Mouse (Mus musculus) intestine, embryonic 15.5 days (tissue): Measurements from ENCODE around the gene Nlrp1b. TPM values are rescaled to one million over a fixed set of nuclear protein-coding genes. Genes with fewer than 3 reads are reported as not detected.

Source experiments
- ATAC-seq: fragments of 200-750 bp; cut with Nextera tagmentation; 2 replicates; pipeline ENCODE4 v1.8.0; 2017; ENCODE audit warnings: moderate TSS enrichment, moderate library complexity
- H3K27ac ChIP-seq: fragments of 300-500 bp; sonication (generic); 2 replicates; pipeline ENCODE4 v1.5.1; 2015; ENCODE audit warnings: mild to moderate bottlenecking, inconsistent platforms
- H3K27me3 ChIP-seq: fragments of 300-500 bp; sonication (generic); replicated peaks from 2 replicates; pipeline ENCODE4 v1.6.1; 2015; ENCODE audit warnings: inconsistent platforms
- H3K36me3 ChIP-seq: fragments of 300-500 bp; sonication (generic); 2 replicates; pipeline ENCODE4 v1.6.1; 2015; ENCODE audit warnings: inconsistent platforms
- H3K4me1 ChIP-seq: fragments of 300-500 bp; sonication (generic); replicated peaks from 2 replicates; pipeline ENCODE4 v1.6.1; 2015; ENCODE audit warnings: inconsistent platforms
- H3K4me2 ChIP-seq: fragments of 300-500 bp; sonication (generic); replicated peaks from 2 replicates; pipeline ENCODE4 v1.6.1; 2015; ENCODE audit warnings: mild to moderate bottlenecking, inconsistent platforms
- H3K4me3 ChIP-seq: fragments of 300-500 bp; sonication (generic); replicated peaks from 2 replicates; pipeline ENCODE4 v1.5.1; 2015; ENCODE audit warnings: inconsistent platforms
- H3K9ac ChIP-seq: fragments of 300-500 bp; sonication (generic); 2 replicates; pipeline ENCODE4 v1.6.1; 2015; ENCODE audit warnings: inconsistent platforms
- H3K9me3 ChIP-seq: fragments of 300-500 bp; sonication (generic); 2 replicates; pipeline ENCODE4 v1.6.1; 2016; ENCODE audit warnings: inconsistent platforms
- WGBS: fragments of 180-500 bp; shearing (Covaris S2); methylation state at CpG from one replicate; pipeline ENCODE4 v1.1.7; 2015; 5-methylcytosine and 5-hydroxymethylcytosine counted together
- polyA plus RNA-seq: library from polyadenylated mRNA; unstranded; fragments of >200 nt; fragmentation: Nextera tagmentation; extraction: Ambion mirVana; gene quantifications from 2 replicates; pipeline ENCODE4 v1.2.1, GENCODE M21; 2015

The Nlrp1b gene
- 0.10 and 0.21 TPM in 2 replicates for polyA plus RNA-seq

GRCm38 (mm10) chr11:71230684-71231480 lies at the start of gene Nlrp1b:
Nlrp1b (minus strand) TSS chr11:71230733.
- H3K4me3 ChIP-seq: no peak within 1 kb of the TSS
- no peaks in the 10 kb centered on the region for H3K36me3 ChIP-seq
- no peak within 1 kb of the TSS for H3K9ac ChIP-seq
- no peaks in the 10 kb centered on the region for H3K27me3 ChIP-seq
- whole genome bisulfite sequencing: 63% methylated on average over 2 of the region's 2 CpGs
- no peaks in the 10 kb centered on the region for H3K4me1 ChIP-seq
- H3K4me2 ChIP-seq: no peak within 1 kb of the TSS
- no peaks in the 10 kb centered on the region for H3K9me3 ChIP-seq
- no peak for ATAC-seq
- H3K27ac ChIP-seq: no peak within 1 kb of the TSS

GRCm38 (mm10) chr11:71261036-71261435 lies 30.5 kb upstream of the Nlrp1b start:
- no peak overlapping the region for H3K4me2 ChIP-seq
- no peaks in the 10 kb centered on the region for H3K27me3 ChIP-seq
- no peak for ATAC-seq
- no peaks in the 10 kb centered on the region for H3K9me3 ChIP-seq
- 55% methylated on average over 3 of the region's 3 CpGs for WGBS
- no peak overlapping the region for H3K9ac ChIP-seq
- H3K4me3 ChIP-seq: no peak overlapping the region
- no peaks in the 10 kb centered on the region for H3K36me3 ChIP-seq
- H3K27ac ChIP-seq: no peak overlapping the region
- H3K4me1 ChIP-seq: no peaks in the 10 kb centered on the region

- H3K4me2 ChIP-seq: no peak overlapping the region
- H3K36me3 ChIP-seq: no peaks in the 10 kb centered on the region
- no peak for ATAC-seq
- no peak overlapping the region for H3K4me3 ChIP-seq
- WGBS: 79% methylated on average over 5 of the region's 5 CpGs
- no peak overlapping the region for H3K27ac ChIP-seq
- H3K9ac ChIP-seq: no peak overlapping the region
- H3K27me3 ChIP-seq: no peaks in the 10 kb centered on the region
- H3K4me1 ChIP-seq: no peaks in the 10 kb centered on the region
- no peaks in the 10 kb centered on the region for H3K9me3 ChIP-seq
These were observed 20.8 kb upstream of the Nlrp1b start for GRCm38 (mm10) chr11:71251333-71251732.

GRCm38 (mm10) chr11:71224614-71225013 lies 5.9 kb downstream of the Nlrp1b start:
- H3K4me2 ChIP-seq: no peak overlapping the region
- no peak for ATAC-seq

GRCm38 (mm10) chr11:71202703-71203102 lies 27.8 kb downstream of the Nlrp1b start:
- no peaks in the 10 kb centered on the region for H3K9me3 ChIP-seq
- H3K4me2 ChIP-seq: no peak overlapping the region
- no peak overlapping the region for H3K4me3 ChIP-seq
- H3K4me1 ChIP-seq: no peaks in the 10 kb centered on the region
- no peak overlapping the region for H3K27ac ChIP-seq
- no peak for ATAC-seq
- no peak overlapping the region for H3K9ac ChIP-seq
- H3K36me3 ChIP-seq: no peaks in the 10 kb centered on the region
- H3K27me3 ChIP-seq: no peaks in the 10 kb centered on the region
- WGBS: 49% methylated on average over 4 of the region's 4 CpGs

More at GRCm38 (mm10) chr11:71224614-71225013, 5.9 kb downstream of the Nlrp1b start:
- Histone ChIP-seq H3K9ac (no peak overlapping the region), H3K9me3 (no peaks in the 10 kb centered on the region), H3K27me3 (no peaks in the 10 kb centered on the region), H3K4me3 (no peak overlapping the region), H3K4me1 (no peaks in the 10 kb centered on the region), H3K36me3 (no peaks in the 10 kb centered on the region), H3K27ac (no peak overlapping the region)
- WGBS: 75% methylated on average over 2 of the region's 2 CpGs

GRCm38 (mm10) chr11:71199349-71199748 lies 31.2 kb downstream of the Nlrp1b start:
- Histone ChIP-seq H3K4me1 (no peaks in the 10 kb centered on the region), H3K36me3 (no peaks in the 10 kb centered on the region), H3K4me2 (no peak overlapping the region), H3K9me3 (no peaks in the 10 kb centered on the region), H3K4me3 (no peak overlapping the region), H3K27ac (no peak overlapping the region), H3K9ac (no peak overlapping the region), H3K27me3 (no peaks in the 10 kb centered on the region)
- 80% methylated on average over 2 of the region's 2 CpGs for WGBS
- ATAC-seq: peak; percentile 94

- ATAC-seq: no peak
- H3K9me3 ChIP-seq: no peaks in the 10 kb centered on the region
- H3K27ac ChIP-seq: no peak overlapping the region
- H3K4me3 ChIP-seq: no peak overlapping the region
- H3K36me3 ChIP-seq: no peaks in the 10 kb centered on the region
- H3K4me2 ChIP-seq: no peak overlapping the region
- H3K27me3 ChIP-seq: no peaks in the 10 kb centered on the region
- H3K9ac ChIP-seq: no peak overlapping the region
- 70% methylated on average over 1 of the region's 1 CpGs for WGBS
- no peaks in the 10 kb centered on the region for H3K4me1 ChIP-seq
These were observed 60.9 kb downstream of the Nlrp1b start for GRCm38 (mm10) chr11:71169633-71170032.

GRCm38 (mm10) chr11:71164139-71164538 lies 66.4 kb downstream of the Nlrp1b start:
- 43% methylated on average over 1 of the region's 1 CpGs for WGBS
- no peak overlapping the region for H3K9ac ChIP-seq
- no peaks in the 10 kb centered on the region for H3K9me3 ChIP-seq
- H3K27me3 ChIP-seq: no peaks in the 10 kb centered on the region
- no peak overlapping the region for H3K4me2 ChIP-seq
- ATAC-seq: no peak
- no peaks in the 10 kb centered on the region for H3K4me1 ChIP-seq
- H3K36me3 ChIP-seq: no peaks in the 10 kb centered on the region
- no peak overlapping the region for H3K27ac ChIP-seq
- no peak overlapping the region for H3K4me3 ChIP-seq

GRCm38 (mm10) chr11:71159439-71160136 lies 70.9 kb downstream of the Nlrp1b start:
- Histone ChIP-seq H3K4me1 (no peaks in the 10 kb centered on the region), H3K9ac (no peak overlapping the region), H3K4me2 (no peak overlapping the region), H3K36me3 (no peaks in the 10 kb centered on the region), H3K27me3 (no peaks in the 10 kb centered on the region), H3K27ac (no peak overlapping the region), H3K4me3 (no peak overlapping the region), H3K9me3 (no peaks in the 10 kb centered on the region)
- 70% methylated on average over 3 of the region's 3 CpGs for WGBS
- ATAC-seq: no peak

GRCm38 (mm10) chr11:71155272-71155671 lies 75.3 kb downstream of the Nlrp1b start:
- Histone ChIP-seq H3K9me3 (no peaks in the 10 kb centered on the region), H3K9ac (no peak overlapping the region), H3K27me3 (no peaks in the 10 kb centered on the region), H3K4me1 (no peaks in the 10 kb centered on the region), H3K36me3 (no peaks in the 10 kb centered on the region), H3K4me2 (no peak overlapping the region), H3K27ac (no peak overlapping the region), H3K4me3 (no peak overlapping the region)
- no peak for ATAC-seq
- 82% methylated on average over 1 of the region's 1 CpGs for WGBS

- Histone ChIP-seq H3K4me1 (no peaks in the 10 kb centered on the region), H3K36me3 (no peaks in the 10 kb centered on the region), H3K4me2 (no peak within 1 kb of the TSS), H3K27me3 (no peaks in the 10 kb centered on the region), H3K4me3 (no peak within 1 kb of the TSS), H3K9me3 (no peaks in the 10 kb centered on the region), H3K27ac (no peak within 1 kb of the TSS), H3K9ac (no peak within 1 kb of the TSS)
- WGBS: 71% methylated on average over 3 of the region's 3 CpGs
- ATAC-seq: no peak
These were observed 85.9 kb downstream of the Nlrp1b start, which contains the start of gene Nlrp1a for GRCm38 (mm10) chr11:71144661-71145060. Nlrp1a (minus strand) TSS chr11:71144704.

- Histone ChIP-seq H3K9me3 (no peaks in the 10 kb centered on the region), H3K4me3 (no peak overlapping the region), H3K27me3 (no peaks in the 10 kb centered on the region), H3K4me1 (no peaks in the 10 kb centered on the region), H3K27ac (no peak overlapping the region), H3K36me3 (no peaks in the 10 kb centered on the region), H3K4me2 (no peak overlapping the region), H3K9ac (no peak overlapping the region)
- ATAC-seq: no peak
- 86% methylated on average over 1 of the region's 1 CpGs for WGBS
These were observed 88.5 kb downstream of the Nlrp1b start for GRCm38 (mm10) chr11:71142031-71142430.
